Mouse (Mus musculus) liver, adult 10 weeks (tissue): ENCODE measurements around the gene Mcf2. TPM values are rescaled to one million over a fixed set of nuclear protein-coding genes. Genes with fewer than 3 reads are reported as not detected.

Source experiments
- polyA plus RNA-seq: library from polyadenylated mRNA; stranded (reverse); fragments of 350-450 nt; fragmentation: Illumina TruSeq; extraction: RNeasy Lipid Tissue Mini Kit (QIAGEN cat#74804); gene quantifications from one replicate; pipeline ENCODE4 v1.2.3, GENCODE M21; 2014; ENCODE audit warnings: low read depth, low replicate concordance

The Mcf2 gene
- not detected for polyA plus RNA-seq

DNA sequence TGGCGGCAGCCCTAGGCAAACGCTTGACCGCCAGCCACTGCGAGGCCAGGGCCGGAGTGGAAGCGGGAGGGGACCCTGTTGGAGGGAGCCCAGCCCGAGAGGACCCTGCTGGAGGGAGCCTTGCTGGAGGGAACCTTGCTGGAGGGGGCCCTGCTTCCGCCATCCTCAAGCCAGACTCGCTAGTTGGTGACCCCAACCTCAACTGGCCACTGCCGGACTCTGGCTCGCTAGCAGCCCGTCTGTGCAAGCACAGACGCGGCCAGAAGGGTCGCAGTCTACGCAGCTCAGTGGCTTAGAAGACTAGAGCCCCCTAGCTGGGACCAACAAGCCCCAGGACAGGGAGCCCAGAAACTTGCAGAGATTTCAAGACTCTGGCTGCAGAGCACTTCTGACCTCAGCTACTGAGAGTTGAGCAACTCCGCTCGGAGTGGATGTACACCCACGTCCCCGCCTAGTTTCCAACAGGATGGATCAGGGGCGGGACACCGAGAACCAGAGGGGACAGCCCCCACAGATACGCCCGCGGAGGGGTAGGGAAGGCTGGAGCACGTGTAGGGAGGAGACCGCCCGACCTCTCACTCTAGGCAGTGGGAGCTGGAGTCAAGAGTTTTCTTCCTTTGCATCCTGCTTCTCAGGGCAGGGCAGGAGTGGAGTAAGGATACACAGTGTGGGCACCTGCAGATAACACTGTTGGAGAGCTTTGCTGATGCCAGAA is at the start of gene Mcf2:
TSS of gene Mcf2 (minus strand) at position 346 of the 715 bp plus-strand sequence.

Other genes with a start within 250 kb of the Mcf2 start
- gene F9, start 179.6 kb downstream of the Mcf2 start, polyA plus RNA-seq: 604 TPM